Mouse (Mus musculus): ENCODE measurements around the gene Ddx50.

Ddx50 gene

GRCm38 (mm10) chr10:62650881-62651810 is at the start of gene Ddx50:
Ddx50 (minus strand) TSS chr10:62651218.
- peak; percentile 98 to 99 for DNase-seq (ENCODE audit: low spot score in 2 of 2)

GRCm38 (mm10) chr10:62692771-62693170 is 41.8 kb upstream of the Ddx50 start:
- DNase-seq (ENCODE audit: low spot score in 2 of 2) = no peak

DNA sequence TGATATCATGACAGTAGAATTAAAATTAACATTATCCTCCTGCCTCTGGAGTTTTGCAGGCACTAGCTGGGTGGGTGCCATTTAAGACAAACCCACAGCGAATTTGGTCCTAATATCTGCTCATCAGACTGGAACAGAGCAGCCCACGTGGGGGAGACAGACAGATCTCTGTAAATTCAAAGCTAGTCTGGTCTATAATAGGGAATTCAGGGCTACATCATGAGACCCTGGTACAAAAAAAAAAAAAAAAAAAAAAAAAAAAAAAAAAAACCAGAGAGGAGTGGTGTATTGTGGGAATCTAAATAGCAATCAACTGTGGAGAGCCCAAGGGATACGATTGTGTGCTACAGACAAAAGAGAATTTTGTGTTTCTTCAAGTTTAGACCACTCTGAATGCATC is 41.2 kb upstream of the Ddx50 start:
- DNase-seq (ENCODE audit: low spot score in 2 of 2) = no peak

GRCm38 (mm10) chr10:62687032-62687674 is 36.1 kb upstream of the Ddx50 start:
- DNase-seq (ENCODE audit: low spot score in 2 of 2) = no peak

DNA sequence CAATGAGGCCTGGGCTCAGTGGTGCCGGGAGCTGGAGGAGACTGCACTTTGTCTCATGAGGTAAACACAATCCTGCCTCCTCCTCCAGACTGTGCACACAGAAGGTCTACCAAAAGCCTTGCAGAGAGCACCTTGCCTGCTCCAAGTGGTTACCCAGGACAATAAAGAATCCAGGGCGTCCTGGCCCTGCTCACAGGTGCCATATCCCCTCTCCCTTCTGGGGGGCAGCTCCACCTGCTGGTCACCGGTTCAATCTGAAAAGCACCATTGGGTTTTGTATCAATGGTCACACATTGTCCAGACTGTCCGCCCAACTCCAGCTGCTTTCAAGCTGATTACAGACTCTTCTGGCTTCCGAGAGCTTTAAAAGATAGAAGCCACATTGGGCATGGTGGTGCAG is 32.0 kb upstream of the Ddx50 start:
- no peak for DNase-seq (ENCODE audit: low spot score in 2 of 2)

GRCm38 (mm10) chr10:62679833-62680232 is 28.8 kb upstream of the Ddx50 start:
- DNase-seq (ENCODE audit: low spot score in 2 of 2) = no peak

- DNase-seq (ENCODE audit: low spot score in 2 of 2) = no peak
Measured at GRCm38 (mm10) chr10:62677329-62677728, 26.3 kb upstream of the Ddx50 start.

DNA sequence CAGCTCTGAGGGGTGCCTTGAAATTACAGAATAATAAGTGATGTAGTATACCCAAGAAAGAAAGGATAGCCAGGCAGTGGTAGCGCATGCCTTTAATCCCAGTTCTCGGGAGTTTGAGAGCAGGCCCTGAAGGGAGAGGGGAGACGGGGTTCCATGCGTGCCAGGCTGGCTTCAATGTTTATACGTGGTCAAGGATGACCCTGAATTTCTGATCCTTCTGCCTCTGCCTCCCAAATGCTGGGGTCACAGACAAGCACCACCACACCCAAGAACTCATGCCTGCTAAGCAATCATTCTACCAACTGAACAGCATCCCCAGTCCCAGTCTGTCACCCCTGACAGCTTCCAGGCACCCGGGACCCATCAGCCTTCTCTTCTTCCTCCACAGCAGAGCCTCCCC is 25.2 kb upstream of the Ddx50 start:
- no peak for DNase-seq (ENCODE audit: low spot score in 2 of 2)

GRCm38 (mm10) chr10:62672359-62672758 is 21.3 kb upstream of the Ddx50 start:
- no peak for DNase-seq (ENCODE audit: low spot score in 2 of 2)

GRCm38 (mm10) chr10:62669245-62669644 is 18.2 kb upstream of the Ddx50 start:
- DNase-seq (ENCODE audit: low spot score in 2 of 2) = no peak

DNA sequence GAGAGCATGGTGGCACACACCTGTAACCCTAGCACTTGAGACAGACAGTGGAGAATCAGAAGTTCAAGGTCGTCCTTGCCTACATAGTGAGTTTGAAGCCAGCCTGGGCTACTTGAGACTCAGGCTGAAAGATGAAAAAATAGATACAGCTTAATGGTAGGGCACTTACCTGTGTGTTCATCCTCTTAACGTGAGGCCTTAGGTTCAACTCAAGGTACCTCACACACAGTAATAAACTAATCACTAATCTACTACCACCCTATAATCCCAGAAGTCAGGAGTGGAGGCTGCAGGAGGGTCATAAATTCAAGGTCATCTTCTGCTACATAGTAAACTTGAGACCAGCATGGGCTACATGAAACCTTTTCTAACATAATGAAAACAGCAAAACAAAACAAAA is 17.4 kb upstream of the Ddx50 start:
- DNase-seq (ENCODE audit: low spot score in 2 of 2) = no peak

GRCm38 (mm10) chr10:62668043-62668442 is 17.0 kb upstream of the Ddx50 start:
- no peak for DNase-seq (ENCODE audit: low spot score in 2 of 2)

DNA sequence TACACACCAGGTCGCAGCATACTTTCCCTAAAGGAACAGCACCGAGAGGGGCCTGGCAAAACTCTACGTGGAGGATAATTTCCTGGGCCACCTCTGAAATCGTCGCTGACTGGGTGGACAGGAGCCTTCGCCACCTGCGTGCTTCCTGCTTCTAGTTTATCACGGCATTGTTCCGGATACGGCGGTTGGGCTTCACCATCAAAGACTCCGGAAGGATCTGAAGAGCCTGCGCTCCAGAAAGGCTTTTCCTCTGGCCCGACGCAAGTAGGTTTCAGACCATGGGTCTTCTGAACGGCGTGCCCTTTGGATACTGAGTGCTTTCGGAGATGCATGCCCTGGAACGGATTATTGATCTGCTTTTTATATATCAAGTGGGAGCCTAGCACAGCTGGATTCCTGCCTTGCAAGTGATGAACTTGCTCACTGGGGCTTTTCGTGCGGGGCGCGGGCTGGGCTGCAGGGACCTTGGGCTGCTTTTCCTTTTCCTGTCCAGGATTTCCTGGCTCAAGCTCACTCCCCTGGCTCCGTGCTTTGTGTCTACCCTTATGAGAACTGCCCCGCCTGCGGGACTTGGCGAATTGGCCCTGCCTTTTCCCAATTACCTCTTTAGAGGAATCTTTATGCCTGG is 14.1 kb upstream of the Ddx50 start:
- DNase-seq (ENCODE audit: low spot score in 2 of 2) = peak; percentile 40 to 52

- no peak for DNase-seq (ENCODE audit: low spot score in 2 of 2)
Measured at GRCm38 (mm10) chr10:62664171-62664570, 13.2 kb upstream of the Ddx50 start.

GRCm38 (mm10) chr10:62656711-62657110 is 5.7 kb upstream of the Ddx50 start:
- no peak for DNase-seq (ENCODE audit: low spot score in 2 of 2)

DNA sequence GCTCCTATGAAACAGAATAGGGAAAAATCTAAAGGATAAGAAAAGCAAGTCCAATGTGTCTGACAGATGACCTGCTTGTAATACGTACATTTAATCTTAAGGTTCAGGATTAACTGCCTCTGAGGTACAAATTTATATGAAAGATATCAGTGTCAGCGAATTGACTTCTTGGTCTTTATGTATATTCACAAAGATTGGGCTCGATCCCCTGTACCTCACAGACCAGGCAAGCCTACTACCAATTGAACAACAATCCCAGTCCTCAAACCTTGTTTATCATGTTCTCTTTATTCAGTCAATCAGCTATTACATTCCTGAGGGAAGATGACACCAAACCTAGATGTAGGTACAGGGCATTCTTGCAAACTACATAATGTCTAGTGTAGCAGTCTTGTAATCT is 943 bp upstream of the Ddx50 start:
- DNase-seq (ENCODE audit: low spot score in 2 of 2) = no peak

GRCm38 (mm10) chr10:62650358-62650782 is 648 bp downstream of the Ddx50 start:
- DNase-seq (ENCODE audit: low spot score in 2 of 2) = peak in 1 of 2 experiments; percentile 8

DNA sequence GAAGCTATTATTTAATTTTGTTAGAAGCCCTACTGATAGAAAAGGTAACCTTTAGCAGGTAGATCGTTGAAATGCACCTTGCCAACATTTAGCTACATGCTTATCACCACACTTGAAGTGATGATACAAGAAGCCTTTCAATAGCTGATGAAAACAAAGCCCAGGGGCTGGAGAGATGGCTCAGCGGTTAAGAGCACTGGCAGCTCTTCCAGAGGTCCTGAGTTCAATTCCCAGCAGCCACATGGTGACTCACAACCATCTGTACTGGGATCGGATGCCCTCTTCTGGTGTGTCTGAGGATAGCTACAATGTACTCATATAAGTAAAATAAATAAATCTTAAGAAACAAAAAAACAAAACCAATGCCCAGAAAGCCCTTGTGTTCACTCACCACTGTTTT is 46.9 kb downstream of the Ddx50 start:
- DNase-seq (ENCODE audit: low spot score in 2 of 2) = no peak

- DNase-seq (ENCODE audit: low spot score in 2 of 2) = no peak
Measured at GRCm38 (mm10) chr10:62603233-62604030, 47.6 kb downstream of the Ddx50 start.

DNA sequence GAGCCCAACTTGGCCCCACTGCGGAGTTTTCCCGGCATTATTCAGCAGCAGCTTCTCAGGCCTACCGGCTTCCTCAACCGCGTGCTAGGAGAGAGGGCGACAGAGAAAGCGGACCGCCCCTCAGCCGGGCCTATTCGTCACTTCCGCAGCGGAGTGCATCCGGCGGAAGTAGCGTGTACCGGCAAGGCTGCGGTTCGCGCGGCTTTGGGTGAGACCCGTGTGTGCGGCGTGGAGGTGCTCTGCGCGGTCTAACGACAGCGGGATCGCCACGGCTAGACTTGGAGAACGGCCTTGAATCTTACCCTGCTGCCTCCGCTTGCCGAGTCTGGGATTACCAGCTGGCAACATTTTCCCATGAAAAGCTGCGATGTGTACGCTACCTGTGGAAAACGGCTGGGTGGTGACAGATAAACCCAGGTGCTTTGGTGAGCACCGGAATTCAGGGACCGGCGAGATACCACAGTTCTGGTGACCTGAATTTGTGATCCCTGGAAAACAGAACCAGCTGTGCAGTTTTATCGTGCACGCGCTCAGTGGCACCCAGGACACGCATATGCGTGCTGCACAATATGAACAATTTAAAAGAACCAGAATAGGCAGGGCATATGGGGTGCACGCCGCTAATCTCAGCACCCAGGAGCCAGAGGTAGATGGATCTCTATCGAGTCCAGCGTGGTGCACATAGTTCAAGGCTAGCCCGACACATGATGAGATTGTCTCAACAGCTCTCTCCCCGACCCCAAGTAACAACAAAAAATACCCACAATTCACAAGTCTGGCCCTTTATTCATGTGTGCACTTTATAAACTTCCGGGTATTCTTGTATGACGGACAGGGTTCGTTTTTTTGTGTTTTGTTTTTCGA is 48.6 kb downstream of the Ddx50 start, which contains the start of gene Ddx21:
Gene Ddx21, minus strand, starts transcription at position 105 of the 864 bp plus-strand sequence.
- DNase-seq (ENCODE audit: low spot score in 2 of 2) = peak; percentile 89 to 90

DNA sequence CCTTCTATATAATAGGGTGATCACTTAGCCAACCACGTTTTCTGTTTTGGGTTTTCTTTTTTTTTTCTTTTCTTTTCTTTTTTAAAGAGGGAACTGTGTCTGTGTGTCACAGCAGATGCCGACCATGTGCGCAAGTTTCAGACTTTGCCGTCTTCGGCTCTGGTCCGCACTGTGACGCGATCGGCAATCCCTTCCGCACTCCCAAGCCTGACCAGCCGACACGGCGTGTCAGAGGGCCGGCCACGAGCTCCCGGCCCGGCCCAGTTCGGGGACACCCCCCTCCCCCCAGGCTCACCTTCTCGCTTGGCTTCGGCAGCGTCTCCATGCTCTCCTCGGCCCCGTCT is 49.2 kb downstream of the Ddx50 start:
- DNase-seq (ENCODE audit: low spot score in 2 of 2) = no peak
